Mouse (Mus musculus): ENCODE data around the gene Slc10a3. TPM values are rescaled to one million over a fixed set of nuclear protein-coding genes. Genes with fewer than 3 reads are reported as not detected.

The Slc10a3 gene
- polyA plus RNA-seq (2017; shearing (Covaris generic)): 27.0 TPM

DNA sequence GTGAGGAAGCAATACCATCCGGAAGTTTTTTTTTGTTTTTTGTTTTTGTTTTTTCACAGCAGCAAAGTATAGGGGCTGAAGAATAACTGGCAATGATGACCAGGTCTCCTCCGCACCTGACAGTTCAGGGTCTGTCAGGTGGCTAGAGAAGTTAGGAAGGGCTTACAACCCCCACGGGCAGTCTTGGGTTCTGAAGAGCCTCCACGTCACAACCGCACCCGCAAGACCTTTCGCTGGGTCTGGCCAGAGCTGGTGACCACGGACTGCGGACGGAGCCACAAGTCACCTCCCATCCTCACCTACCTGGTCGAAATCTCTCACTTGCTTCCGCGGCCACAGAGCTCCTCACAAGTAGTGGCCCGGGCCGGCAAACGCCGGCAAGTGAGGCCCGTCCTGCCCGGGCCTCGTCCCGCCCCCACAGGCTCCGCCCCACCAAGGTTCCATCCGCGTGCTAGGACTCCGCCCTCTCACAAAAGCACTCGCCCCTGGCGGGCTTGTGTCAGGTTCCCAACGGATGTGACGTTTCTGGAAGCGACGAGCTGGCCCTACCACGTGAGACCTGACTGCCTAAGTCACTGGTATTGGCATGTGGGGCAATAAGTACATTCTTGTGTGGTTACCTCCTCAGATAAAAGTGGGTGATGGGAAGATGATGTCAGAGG lies at the start of gene Slc10a3, which contains the start of gene Ubl4a:
Gene Slc10a3 (minus strand): TSS at position 462 of the 662 bp plus-strand sequence.
Gene Ubl4a (minus strand): TSS at position 331 of the 662 bp plus-strand sequence.

DNA sequence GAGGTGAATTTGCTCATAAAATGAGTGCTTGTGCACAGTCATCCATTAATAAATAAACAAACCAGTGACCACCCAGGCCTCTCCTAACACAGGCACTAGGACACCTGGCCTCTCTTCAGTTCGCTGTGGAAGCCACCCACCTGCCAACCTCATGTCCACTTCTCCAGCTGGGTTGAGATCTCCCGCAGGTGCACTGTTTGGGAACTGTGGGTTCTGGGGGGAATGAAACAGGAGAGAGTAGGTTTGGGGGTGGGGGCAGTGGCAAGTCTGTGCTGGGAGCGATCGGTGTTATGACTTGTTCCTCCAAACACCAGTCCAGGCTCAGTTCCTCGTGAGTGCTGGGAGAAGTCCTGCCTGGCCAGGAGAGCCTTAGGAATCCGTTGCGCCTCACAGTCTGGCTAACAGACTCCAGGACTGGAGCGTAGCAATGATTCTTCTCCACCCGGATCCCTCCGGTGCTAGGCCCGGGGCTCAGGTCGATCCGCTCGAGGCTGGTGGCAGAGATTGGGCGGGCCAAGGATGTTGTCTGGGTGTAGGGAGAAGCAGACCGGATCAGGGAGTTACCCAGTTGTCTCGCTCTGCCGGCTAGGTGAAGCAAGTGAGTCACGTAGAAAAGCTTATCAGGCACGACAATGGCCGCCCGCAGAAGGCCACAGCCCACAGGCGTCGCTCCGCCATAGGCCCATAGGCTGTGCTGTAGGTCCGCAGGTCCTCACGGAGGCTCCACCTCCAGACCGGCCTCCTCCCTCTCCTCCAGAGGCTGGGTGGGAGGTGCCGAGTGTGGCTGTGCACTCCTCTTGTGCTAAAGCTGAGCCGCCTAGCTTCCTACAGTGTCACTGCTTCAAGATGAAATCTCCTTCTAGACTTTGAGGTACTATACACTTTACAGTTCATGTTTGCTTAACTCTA lies 19.6 kb upstream of the Slc10a3 start, which contains the start of the genes Fam3a and Ikbkg:
Gene Fam3a (minus strand): TSS at position 738 of the 909 bp plus-strand sequence.
Gene Ikbkg (plus strand): TSS at position 756 of the 909 bp plus-strand sequence.

GRCm38 (mm10) chrX:74353467-74353770 lies 19.7 kb downstream of the Slc10a3 start, which contains the start of gene Lage3:
Gene Lage3 (minus strand): TSS chrX:74353618.

GRCm38 (mm10) chrX:74328725-74329161 lies 44.4 kb downstream of the Slc10a3 start, which contains the start of gene Plxna3:
Gene Plxna3 (plus strand): TSS chrX:74329066.

Other genes starting within 250 kb of the Slc10a3 start
- gene Opn1mw, start 245.9 kb downstream of the Slc10a3 start, polyA plus RNA-seq (2017; shearing (Covaris generic)): not detected
- 53.0 TPM for gene Mecp2, start 238.0 kb downstream of the Slc10a3 start, polyA plus RNA-seq (2017; shearing (Covaris generic))
- gene Tex28, start 205.5 kb downstream of the Slc10a3 start, polyA plus RNA-seq (2017; shearing (Covaris generic)): not detected
- not detected for gene Tktl1, start 196.1 kb downstream of the Slc10a3 start, polyA plus RNA-seq (2017; shearing (Covaris generic))
- gene Flna, start 123.5 kb downstream of the Slc10a3 start, polyA plus RNA-seq (2017; shearing (Covaris generic)): 384 TPM
- 81.4 TPM for gene Emd, start 118.7 kb downstream of the Slc10a3 start, polyA plus RNA-seq (2017; shearing (Covaris generic))
- gene Rpl10, start 102.5 kb downstream of the Slc10a3 start, polyA plus RNA-seq (2017; shearing (Covaris generic)): 111 TPM
- 109 TPM for gene Taz, start 91.4 kb downstream of the Slc10a3 start, polyA plus RNA-seq (2017; shearing (Covaris generic))
- 18.5 TPM for gene Dnase1l1, start 91.0 kb downstream of the Slc10a3 start, polyA plus RNA-seq (2017; shearing (Covaris generic))
- 138 TPM for gene Atp6ap1, start 76.3 kb downstream of the Slc10a3 start, polyA plus RNA-seq (2017; shearing (Covaris generic))
- gene Gdi1, start 68.4 kb downstream of the Slc10a3 start, polyA plus RNA-seq (2017; shearing (Covaris generic)): 206 TPM
- 57.9 TPM for gene Fam50a, start 60.3 kb downstream of the Slc10a3 start, polyA plus RNA-seq (2017; shearing (Covaris generic))
- 1.1 TPM for gene Plxna3, start 44.3 kb downstream of the Slc10a3 start, polyA plus RNA-seq (2017; shearing (Covaris generic))
- gene Lage3, start 19.7 kb downstream of the Slc10a3 start, polyA plus RNA-seq (2017; shearing (Covaris generic)): 15.3 TPM
- gene Ubl4a, start 131 bp downstream of the Slc10a3 start, polyA plus RNA-seq (2017; shearing (Covaris generic)): 39.3 TPM
- 15.6 TPM for gene Fam3a, start 19.9 kb upstream of the Slc10a3 start, polyA plus RNA-seq (2017; shearing (Covaris generic))
- 33.0 TPM for gene Ikbkg, start 19.9 kb upstream of the Slc10a3 start, polyA plus RNA-seq (2017; shearing (Covaris generic))
- 49.1 TPM for gene G6pdx, start 55.8 kb upstream of the Slc10a3 start, polyA plus RNA-seq (2017; shearing (Covaris generic))
- gene Gm6880, start 108.0 kb upstream of the Slc10a3 start, polyA plus RNA-seq (2017; shearing (Covaris generic)): not detected
- gene Olfr1326-ps1, start 201.5 kb upstream of the Slc10a3 start, polyA plus RNA-seq (2017; shearing (Covaris generic)): 0.13 TPM
- gene Olfr1325, start 219.3 kb upstream of the Slc10a3 start, polyA plus RNA-seq (2017; shearing (Covaris generic)): not detected

All from effector memory CD4-positive, alpha-beta T cell, adult 7 months (primary cell).